Mouse (Mus musculus): ENCODE data around the gene Mapk10.
"Not testable (repeated sequence)": the region's sequence is repeated elsewhere in the genome, so short reads cannot be mapped to it uniquely, and the experiment has no call there.

Mapk10 gene

GRCm38 (mm10) chr5:102976540-102976939, 234.6 kb downstream of the Mapk10 start:
- intact Hi-C loops (cut with DNase I): no loop called here

- intact Hi-C loops (cut with DNase I): no loop called here
These were observed 236.7 kb downstream of the Mapk10 start for GRCm38 (mm10) chr5:102974400-102974799.

- intact Hi-C loops (cut with DNase I): no loop called here
These were observed 246.7 kb downstream of the Mapk10 start for GRCm38 (mm10) chr5:102964396-102964795.

- intact Hi-C loops (cut with DNase I): no loop called here
These were observed 257.7 kb downstream of the Mapk10 start for GRCm38 (mm10) chr5:102953414-102953813.

GRCm38 (mm10) chr5:102952918-102953317, 258.2 kb downstream of the Mapk10 start:
- intact Hi-C loops (cut with DNase I): no loop called here

- intact Hi-C loops (cut with DNase I): no loop called here
These were observed 263.9 kb downstream of the Mapk10 start for GRCm38 (mm10) chr5:102947061-102947711.

GRCm38 (mm10) chr5:102946625-102947024, 264.5 kb downstream of the Mapk10 start:
- intact Hi-C loops (cut with DNase I): no loop called here

- intact Hi-C loops (cut with DNase I): not testable (repeated sequence)
These were observed 267.1 kb downstream of the Mapk10 start for GRCm38 (mm10) chr5:102943864-102944630.

- intact Hi-C loops (cut with DNase I): no loop called here
These were observed 281.0 kb downstream of the Mapk10 start for GRCm38 (mm10) chr5:102930161-102930560.

GRCm38 (mm10) chr5:102926786-102927185, 284.3 kb downstream of the Mapk10 start:
- intact Hi-C loops (cut with DNase I): no loop called here

- intact Hi-C loops (cut with DNase I): no loop called here
These were observed 290.9 kb downstream of the Mapk10 start for GRCm38 (mm10) chr5:102920199-102920598.

GRCm38 (mm10) chr5:102905441-102906211, 305.5 kb downstream of the Mapk10 start:
- intact Hi-C loops (cut with DNase I): no loop called here

GRCm38 (mm10) chr5:102904066-102904465, 307.1 kb downstream of the Mapk10 start:
- intact Hi-C loops (cut with DNase I): no loop called here

- intact Hi-C loops (cut with DNase I): no loop called here
These were observed 307.6 kb downstream of the Mapk10 start for GRCm38 (mm10) chr5:102903487-102903886.

- intact Hi-C loops (cut with DNase I): no loop called here
These were observed 310.0 kb downstream of the Mapk10 start for GRCm38 (mm10) chr5:102901176-102901575.

GRCm38 (mm10) chr5:102899680-102900215, 311.4 kb downstream of the Mapk10 start:
- intact Hi-C loops (cut with DNase I): no loop called here

- intact Hi-C loops (cut with DNase I): no loop called here
These were observed 312.8 kb downstream of the Mapk10 start for GRCm38 (mm10) chr5:102898301-102898700.

- intact Hi-C loops (cut with DNase I): no loop called here
These were observed 318.9 kb downstream of the Mapk10 start for GRCm38 (mm10) chr5:102892226-102892625.

GRCm38 (mm10) chr5:102889163-102889488, 322.0 kb downstream of the Mapk10 start:
- intact Hi-C loops (cut with DNase I): no loop called here

GRCm38 (mm10) chr5:102888482-102889162, 322.5 kb downstream of the Mapk10 start:
- intact Hi-C loops (cut with DNase I): no loop called here

GRCm38 (mm10) chr5:102875628-102876027, 335.5 kb downstream of the Mapk10 start:
- intact Hi-C loops (cut with DNase I): loop anchor here (2.0 to 10.0 kb wide), 2 partner anchors 173 to 671 kb away; no protein-coding TSS in a partner anchor

Data from adrenal gland (tissue).